Mouse (Mus musculus): ENCODE measurements around the gene Gm17428.

GRCm38 (mm10) chr14:54978664-54979063, 1.9 kb downstream of the Gm17428 start:
- no peak for TF ChIP-seq EP300 (IDR thresholded peaks at IDR 0.05; ENCODE audit: insufficient read depth, low read depth, low read length)
- no peak for TF ChIP-seq CTCF (IDR thresholded peaks at IDR 0.05; ENCODE audit: low read depth, low read length)
- TF ChIP-seq POLR2A (IDR thresholded peaks at IDR 0.05; ENCODE audit: insufficient read depth, low read length): no peak

All from ES-Bruce4 (cell line).